Mouse (Mus musculus): ENCODE results near the gene Rbm11.

Gene Rbm11

DNA sequence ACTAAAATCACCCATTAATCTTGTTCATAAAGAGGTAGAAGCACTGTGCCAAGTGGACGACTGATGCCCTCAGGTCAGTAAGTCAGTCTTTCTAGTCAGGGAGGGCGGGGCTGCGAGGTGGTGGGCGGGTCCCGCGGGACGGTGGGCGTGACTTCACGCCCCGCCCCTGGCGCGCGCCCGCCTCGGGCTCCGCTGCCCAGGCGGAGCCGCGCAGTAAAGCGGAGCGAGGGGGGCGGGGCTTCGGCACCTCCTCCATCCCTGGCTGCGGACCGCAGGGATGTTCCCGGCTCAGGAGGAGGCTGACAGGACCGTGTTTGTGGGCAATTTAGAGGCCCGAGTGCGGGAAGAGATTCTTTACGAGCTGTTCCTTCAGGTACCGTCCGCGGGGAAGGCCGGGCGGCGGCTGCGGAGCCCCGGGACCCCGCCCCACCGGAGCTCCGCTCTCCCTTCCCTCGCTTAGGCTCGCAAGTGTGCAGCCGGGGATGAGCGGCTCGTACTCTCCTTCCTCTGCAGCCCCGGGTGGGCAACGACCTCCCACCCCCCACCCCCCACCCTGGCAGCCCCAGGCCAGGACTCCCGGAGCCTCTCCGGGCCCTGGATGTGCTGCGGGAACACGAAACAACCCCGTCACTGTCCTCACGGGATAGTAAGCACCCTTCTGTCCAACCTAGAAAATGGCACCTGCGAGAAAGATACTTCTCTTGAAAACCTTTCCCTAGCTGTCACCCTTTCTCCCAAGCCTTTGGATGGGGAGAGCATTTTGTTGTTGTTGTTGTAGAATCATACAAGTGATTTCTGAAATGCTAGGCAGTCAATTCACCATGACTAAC is at the start of gene Rbm11:
TSS of gene Rbm11 (plus strand) at position 174 of the 830 bp plus-strand sequence.
- DNase-seq = peak; percentile 82 to 83

DNA sequence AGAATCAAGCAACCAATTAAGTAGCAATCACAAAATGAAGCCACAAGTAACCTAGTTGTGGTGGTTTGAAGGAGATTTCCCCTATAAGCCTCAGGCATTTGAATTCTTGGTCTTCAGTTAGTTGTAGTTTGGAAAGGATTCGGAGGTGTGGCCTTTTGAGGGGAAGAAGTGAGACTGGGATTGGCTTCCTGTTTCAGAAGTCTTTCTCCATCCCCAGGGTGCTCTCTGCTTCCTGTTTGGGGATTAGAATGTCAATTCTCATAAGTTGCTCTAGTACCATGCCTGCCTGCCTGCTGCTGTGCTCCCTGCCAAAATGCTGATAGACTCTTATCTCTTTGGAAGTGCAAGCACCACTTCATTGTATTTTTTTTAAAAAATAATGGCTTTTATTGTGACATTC is 47.3 kb upstream of the Rbm11 start:
- DNase-seq = no peak

DNA sequence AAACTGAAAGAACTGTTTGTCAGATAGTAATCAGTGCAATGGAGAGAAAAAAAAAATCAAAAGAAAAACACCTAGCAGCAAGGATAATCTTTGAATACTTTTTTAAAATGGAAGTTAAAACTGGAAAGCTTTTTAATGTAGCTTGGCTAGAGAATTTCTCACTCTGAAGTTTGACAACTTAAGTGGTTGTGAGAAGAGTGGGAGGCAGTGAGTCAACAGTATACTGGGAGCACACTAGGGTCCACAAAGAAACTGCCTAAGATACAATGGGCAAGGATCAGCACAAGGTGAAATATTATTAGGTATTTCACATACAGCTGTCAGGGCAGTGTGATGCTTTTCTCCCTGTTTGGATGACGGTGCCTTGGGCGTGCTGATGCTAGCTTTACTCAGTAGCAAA is 29.7 kb upstream of the Rbm11 start:
- no peak for DNase-seq

GRCm38 (mm10) chr16:75582279-75582678 is 10.4 kb upstream of the Rbm11 start:
- DNase-seq = no peak

GRCm38 (mm10) chr16:75585961-75586360 is 6.7 kb upstream of the Rbm11 start, which contains the start of gene Lipi:
Lipi (minus strand) TSS chr16:75586061.
- no peak for DNase-seq

DNA sequence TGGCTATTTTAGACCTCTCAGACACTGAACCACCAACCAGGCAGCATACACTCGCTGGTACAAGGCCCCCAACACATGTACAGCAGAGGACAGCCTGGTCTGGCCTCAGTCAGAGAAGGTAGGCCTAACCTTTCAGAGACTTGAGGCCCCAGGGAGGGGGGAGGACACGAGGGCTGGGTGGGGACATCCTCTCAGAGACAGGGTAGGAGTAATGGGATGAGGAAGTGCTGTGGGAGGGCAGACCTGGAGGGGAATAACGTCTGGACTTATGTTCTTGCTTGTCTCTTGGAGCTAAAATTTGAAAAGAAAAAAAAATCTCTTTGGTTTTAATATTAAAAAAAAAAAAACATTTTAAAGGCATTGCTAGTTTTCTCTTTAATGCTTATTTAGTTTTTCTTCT is 6.2 kb upstream of the Rbm11 start:
- DNase-seq = no peak

DNA sequence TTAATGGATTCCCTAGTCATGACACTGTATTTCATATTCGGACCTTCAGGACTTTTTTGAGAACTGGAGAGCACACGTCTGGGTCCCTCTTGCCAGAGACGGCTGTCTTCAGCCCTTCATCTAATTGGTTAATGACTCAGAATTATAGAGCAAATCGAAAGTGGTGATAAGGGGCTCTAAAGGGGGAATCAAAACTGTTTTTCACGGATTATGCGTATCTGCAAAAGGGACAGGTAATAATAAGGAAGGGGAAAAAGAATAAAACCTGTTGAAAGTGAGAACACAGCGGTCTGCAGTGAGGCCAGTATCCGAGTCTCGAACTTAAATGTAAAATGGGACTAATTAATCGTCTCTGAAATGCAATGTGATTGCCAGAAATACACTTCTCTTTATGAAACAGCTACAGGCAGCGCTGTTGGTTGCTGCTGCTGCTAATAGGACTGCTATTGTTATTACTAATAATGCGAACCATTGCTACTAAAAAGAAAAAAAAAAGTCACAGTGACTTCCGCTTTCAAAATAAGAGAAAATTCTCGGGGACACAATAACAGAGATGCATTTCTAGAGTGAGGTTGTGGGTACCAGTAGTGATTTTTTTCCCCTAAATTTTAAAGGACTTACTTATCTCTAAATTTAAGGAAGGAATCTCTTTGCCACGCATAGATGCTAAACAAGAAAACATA is 998 bp downstream of the Rbm11 start:
- no peak for DNase-seq

DNA sequence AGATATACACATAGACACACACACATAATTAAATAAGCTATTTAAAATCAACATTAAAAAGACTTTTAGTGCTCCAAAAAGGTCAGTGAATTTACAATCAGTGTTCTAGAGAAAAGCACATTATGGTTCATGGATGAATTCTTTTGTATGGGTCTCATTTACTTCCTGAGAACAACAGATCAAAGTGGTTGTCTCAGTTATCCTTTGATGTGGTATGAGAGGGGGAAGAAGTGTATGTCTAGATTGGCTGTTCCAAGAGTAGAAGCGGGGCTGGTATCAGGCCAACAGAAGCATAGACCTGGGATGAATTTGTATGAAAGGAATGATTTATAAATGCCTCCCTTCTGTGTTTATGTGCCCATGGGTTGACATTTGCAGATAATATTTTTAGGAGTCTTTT is 13.8 kb downstream of the Rbm11 start:
- DNase-seq = no peak

GRCm38 (mm10) chr16:75612561-75612960 is 19.9 kb downstream of the Rbm11 start:
- DNase-seq = no peak

DNA sequence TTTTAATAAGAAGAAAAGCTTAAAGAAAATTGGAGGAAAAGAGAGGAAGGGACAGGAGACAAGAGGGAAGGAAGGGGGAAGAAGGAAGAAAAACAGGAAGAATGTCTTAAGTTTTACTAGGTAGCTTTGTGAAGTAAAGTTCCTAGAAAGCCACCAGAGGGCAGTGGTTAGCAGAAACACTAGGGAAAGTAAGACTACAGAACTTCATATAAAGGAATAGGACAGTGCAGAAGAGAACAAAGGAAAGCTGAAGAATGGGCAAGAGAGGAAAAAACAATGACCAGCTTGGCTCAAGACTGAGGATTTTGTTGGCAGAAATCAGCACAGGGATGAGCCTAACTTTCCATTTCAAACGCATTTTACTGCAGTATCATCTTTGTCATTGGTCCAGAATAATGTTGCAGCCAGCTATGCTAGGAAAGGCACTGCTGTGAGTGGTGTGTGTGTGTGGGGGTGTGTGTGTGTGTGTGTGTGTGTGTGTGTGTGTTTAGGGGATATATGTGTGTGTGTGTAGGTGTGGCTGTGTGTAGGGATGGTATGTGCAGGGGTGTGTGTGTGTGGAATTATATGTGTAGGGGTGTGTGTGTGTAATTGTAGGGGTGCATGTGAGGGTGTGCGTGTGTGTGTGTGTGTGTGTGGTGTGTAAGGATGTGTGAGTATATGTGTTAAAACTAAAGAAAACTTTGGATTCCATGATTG is 25.2 kb downstream of the Rbm11 start:
- peak in 1 of 2 experiments; percentile 21 for DNase-seq

- no peak for DNase-seq
Measured at GRCm38 (mm10) chr16:75627862-75628261, 35.2 kb downstream of the Rbm11 start.
